Mouse (Mus musculus): ENCODE measurements around the gene Btc.

DNA sequence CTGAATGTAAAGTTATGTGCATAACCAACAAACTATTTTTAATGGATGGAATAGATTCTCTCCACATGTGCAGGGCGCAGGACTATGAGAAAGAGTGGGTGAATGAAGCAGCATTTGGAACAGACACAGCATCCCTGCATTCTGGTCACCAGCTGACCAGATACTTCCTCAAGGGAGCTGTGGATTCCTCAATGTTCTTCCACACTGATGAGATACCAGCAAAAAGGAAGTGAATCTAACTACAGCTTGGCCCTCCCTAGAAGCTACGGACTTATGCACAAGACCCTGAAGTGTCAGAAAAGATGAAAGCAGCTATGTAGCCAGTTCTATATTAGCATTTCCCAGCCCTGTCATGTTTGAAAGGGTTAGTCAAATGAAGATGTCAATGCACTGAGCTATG, 57.7 kb downstream of the Btc start:
- TF ChIP-seq CTCF (IDR thresholded peaks at IDR 0.05; ENCODE audit: extremely low read depth, insufficient read length, insufficient replicate concordance, low read depth, low read length), result no peak
- no peak for TF ChIP-seq POLR2A (IDR thresholded peaks at IDR 0.05; ENCODE audit: low read depth, low read length)

Data from small intestine, adult 2 months (tissue).